Mouse (Mus musculus) hindlimb bud, embryonic 11.5 days (tissue): ENCODE data around the gene Rprd1b.

ENCODE experiments used
- DNase-seq: peaks from one replicate; pipeline ENCODE4 v3.0.0-alpha.2; 2012; ENCODE audit warnings: low read depth, low spot score; ENCODE audit errors: extremely low spot score

Rprd1b gene

GRCm38 (mm10) chr2:158169771-158170170 is 141.5 kb downstream of the Rprd1b start:
- DNase-seq, result no peak

- no peak for DNase-seq
Observed at GRCm38 (mm10) chr2:158170394-158170793, 142.1 kb downstream of the Rprd1b start.

- no peak for DNase-seq
Observed at GRCm38 (mm10) chr2:158174438-158174837, 146.1 kb downstream of the Rprd1b start.

GRCm38 (mm10) chr2:158174958-158175357 is 146.7 kb downstream of the Rprd1b start:
- no peak for DNase-seq

- no peak for DNase-seq
Observed at GRCm38 (mm10) chr2:158175433-158175832, 147.1 kb downstream of the Rprd1b start.

GRCm38 (mm10) chr2:158176763-158177162 is 148.5 kb downstream of the Rprd1b start:
- no peak for DNase-seq

- DNase-seq, result no peak
Observed at GRCm38 (mm10) chr2:158177574-158177973, 149.3 kb downstream of the Rprd1b start.

GRCm38 (mm10) chr2:158178139-158178538 is 149.8 kb downstream of the Rprd1b start:
- no peak for DNase-seq

- DNase-seq, result no peak
Observed at GRCm38 (mm10) chr2:158178696-158179369, 150.5 kb downstream of the Rprd1b start.

GRCm38 (mm10) chr2:158179370-158180111 is 151.2 kb downstream of the Rprd1b start:
- DNase-seq, result no peak

- DNase-seq, result no peak
Observed at GRCm38 (mm10) chr2:158180797-158181196, 152.5 kb downstream of the Rprd1b start.
